Mouse (Mus musculus) ES-E14 (cell line): ENCODE data around the gene Chn2. TPM values are rescaled to one million over a fixed set of nuclear protein-coding genes. Genes with fewer than 3 reads are reported as not detected.

Experiments used
- DNase-seq: peaks from one replicate; pipeline ENCODE4 v3.0.0-alpha.2; 2013; ENCODE audit warnings: low read depth, low spot score
- H3K27ac ChIP-seq: 2 replicates; pipeline ENCODE4 v1.5.1; 2012; ENCODE audit warnings: low read depth, mild to moderate bottlenecking, low read length, moderate library complexity, mixed read lengths; ENCODE audit not compliant: poor library complexity, insufficient read depth, severe bottlenecking
- H3K36me3 ChIP-seq: 2 replicates; pipeline ENCODE4 v1.6.1; 2012; ENCODE audit warnings: mild to moderate bottlenecking, low read length, moderate library complexity, mixed read lengths; ENCODE audit not compliant: control insufficient read depth, poor library complexity, insufficient read depth, severe bottlenecking
- H3K4me1 ChIP-seq, 2 experiments: fragments of 150-350 bp in 1 of 2; sonication (generic) in 1 of 2; 2 replicates each; pipeline ENCODE4 v1.6.1; 2012; ENCODE audit warnings: low read length in 2 of 2, mild to moderate bottlenecking in 1 of 2, mixed read lengths in 1 of 2; ENCODE audit not compliant: control insufficient read depth in 2 of 2, insufficient read depth in 2 of 2, poor library complexity in 1 of 2
- H3K4me3 ChIP-seq, 2 experiments: fragments of 150-350 bp in 1 of 2; sonication (generic) in 1 of 2; 2 replicates each; pipeline ENCODE4 v1.5.1; 2012; ENCODE audit warnings: low read length in 2 of 2, low read depth in 1 of 2, mild to moderate bottlenecking in 1 of 2, mixed read lengths in 1 of 2; ENCODE audit not compliant: insufficient read depth in 1 of 2, poor library complexity in 1 of 2, severe bottlenecking in 1 of 2
- H3K9ac ChIP-seq: 2 replicates; pipeline ENCODE4 v1.6.1; 2012; ENCODE audit warnings: low read depth, mild to moderate bottlenecking, low read length, mixed read lengths; ENCODE audit not compliant: poor library complexity, insufficient read depth, severe bottlenecking
- H3K9me3 ChIP-seq: fragments of 150-350 bp; sonication (generic); 2 replicates; pipeline ENCODE4 v1.6.1; 2012; ENCODE audit warnings: low read depth, mild to moderate bottlenecking, low read length; ENCODE audit not compliant: control insufficient read depth, insufficient read depth
- CHD2 ChIP-seq: IDR thresholded peaks from 2 replicates; pipeline ENCODE4 v1.6.1; 2014; ENCODE audit warnings: mild to moderate bottlenecking, low read depth, low read length, inconsistent platforms
- HCFC1 ChIP-seq: IDR thresholded peaks from 2 replicates; pipeline ENCODE4 v1.6.1; 2012; ENCODE audit warnings: low read length, inconsistent platforms, borderline replicate concordance; ENCODE audit not compliant: insufficient read depth
- MAFK ChIP-seq: IDR thresholded peaks from 2 replicates; pipeline ENCODE4 v1.6.1; 2014; ENCODE audit warnings: mild to moderate bottlenecking, low read depth, low read length, inconsistent platforms; ENCODE audit not compliant: insufficient read depth
- ZC3H11A ChIP-seq: IDR thresholded peaks from 2 replicates; pipeline ENCODE4 v1.6.1; 2012; ENCODE audit warnings: low read depth, mild to moderate bottlenecking, inconsistent platforms, low read length, borderline replicate concordance
- ZNF384 ChIP-seq: IDR thresholded peaks from 2 replicates; pipeline ENCODE4 v1.6.1; 2012; ENCODE audit warnings: low read depth, low read length, inconsistent platforms
- in situ Hi-C, 2 experiments: fragments of 600-800 bp; cut with MboI; formaldehyde crosslinking; loops; one replicate each; pipeline ENCODE4 v1.15.1; 2025; ENCODE audit warnings: low sequenced_read_pairs in 2 of 2, inconsistent platforms in 1 of 2; ENCODE audit not compliant: unreplicated experiment in 2 of 2
- total RNA-seq: library from RNA; depleted of rRNA; stranded (reverse); fragments of 300-350 nt; gene quantifications from 2 replicates; pipeline ENCODE4 v1.2.3, GENCODE M21; 2012

Chn2 gene
- total RNA-seq, 1 experiment: 7.1 TPM

GRCm38 (mm10) chr6:54056548-54057532 is 17.5 kb downstream of the Chn2 start:
- Histone ChIP-seq H3K36me3 (no peaks in the 10 kb centered on the region), H3K4me1 (no peaks in the 10 kb centered on the region), H3K9me3 (no peaks in the 10 kb centered on the region), H3K9ac (no peak overlapping the region), H3K4me3 (no peak overlapping the region), H3K27ac (no peak overlapping the region)
- in situ Hi-C loops: no loop called here
- DNase-seq: no peak
- TF ChIP-seq ZC3H11A: no peak
- TF ChIP-seq ZNF384: no peak
- TF ChIP-seq CHD2: no peak
- TF ChIP-seq MAFK: no peak
- TF ChIP-seq HCFC1: no peak

- in situ Hi-C loops: no loop called here
These were observed 18.3 kb downstream of the Chn2 start for GRCm38 (mm10) chr6:54057661-54058060.

GRCm38 (mm10) chr6:54058837-54059236 is 19.5 kb downstream of the Chn2 start:
- in situ Hi-C loops: no loop called here
- no peak overlapping the region for H3K9ac ChIP-seq
- H3K9me3 ChIP-seq: no peaks in the 10 kb centered on the region
- no peaks in the 10 kb centered on the region for H3K4me1 ChIP-seq
- H3K27ac ChIP-seq: no peak overlapping the region
- no peak overlapping the region for H3K4me3 ChIP-seq
- DNase-seq: no peak
- TF ChIP-seq HCFC1: no peak
- TF ChIP-seq ZC3H11A: no peak
- no peak for TF ChIP-seq CHD2
- TF ChIP-seq ZNF384: no peak
- TF ChIP-seq MAFK: no peak
- H3K36me3 ChIP-seq: no peaks in the 10 kb centered on the region

More at GRCm38 (mm10) chr6:54057661-54058060, 18.3 kb downstream of the Chn2 start:
- Histone ChIP-seq H3K27ac (no peak overlapping the region), H3K4me1 (no peaks in the 10 kb centered on the region), H3K4me3 (no peak overlapping the region), H3K36me3 (no peaks in the 10 kb centered on the region), H3K9ac (no peak overlapping the region), H3K9me3 (no peaks in the 10 kb centered on the region)
- TF ChIP-seq ZC3H11A (peak; percentile 38; the same call in 1 of the 2 replicates), CHD2 (no peak), ZNF384 (no peak)
- peak; percentile 30 for DNase-seq

- Histone ChIP-seq H3K27ac (no peak overlapping the region), H3K4me3 (no peak overlapping the region), H3K4me1 (no peaks in the 10 kb centered on the region), H3K9me3 (no peaks in the 10 kb centered on the region), H3K9ac (no peak overlapping the region), H3K36me3 (no peaks in the 10 kb centered on the region)
- TF ChIP-seq ZNF384 (no peak), MAFK (no peak), HCFC1 (no peak), CHD2 (no peak), ZC3H11A (no peak)
- in situ Hi-C loops: no loop called here
- no peak for DNase-seq
These were observed 20.9 kb downstream of the Chn2 start for GRCm38 (mm10) chr6:54060258-54060657.
